Mouse (Mus musculus) NIH3T3 (cell line): ENCODE results near the gene Tmem202.

Experiments used
- DNase-seq: peaks from one replicate; pipeline ENCODE4 v3.0.0-alpha.2; 2012; ENCODE audit warnings: low read depth

Gene Tmem202

GRCm38 (mm10) chr9:59539441-59540137 is at the start of gene Tmem202, which contains the start of gene Hexa:
Tmem202 (minus strand) TSS chr9:59539847.
Hexa (plus strand) TSS chr9:59539540.
- DNase-seq: peak; percentile 94

DNA sequence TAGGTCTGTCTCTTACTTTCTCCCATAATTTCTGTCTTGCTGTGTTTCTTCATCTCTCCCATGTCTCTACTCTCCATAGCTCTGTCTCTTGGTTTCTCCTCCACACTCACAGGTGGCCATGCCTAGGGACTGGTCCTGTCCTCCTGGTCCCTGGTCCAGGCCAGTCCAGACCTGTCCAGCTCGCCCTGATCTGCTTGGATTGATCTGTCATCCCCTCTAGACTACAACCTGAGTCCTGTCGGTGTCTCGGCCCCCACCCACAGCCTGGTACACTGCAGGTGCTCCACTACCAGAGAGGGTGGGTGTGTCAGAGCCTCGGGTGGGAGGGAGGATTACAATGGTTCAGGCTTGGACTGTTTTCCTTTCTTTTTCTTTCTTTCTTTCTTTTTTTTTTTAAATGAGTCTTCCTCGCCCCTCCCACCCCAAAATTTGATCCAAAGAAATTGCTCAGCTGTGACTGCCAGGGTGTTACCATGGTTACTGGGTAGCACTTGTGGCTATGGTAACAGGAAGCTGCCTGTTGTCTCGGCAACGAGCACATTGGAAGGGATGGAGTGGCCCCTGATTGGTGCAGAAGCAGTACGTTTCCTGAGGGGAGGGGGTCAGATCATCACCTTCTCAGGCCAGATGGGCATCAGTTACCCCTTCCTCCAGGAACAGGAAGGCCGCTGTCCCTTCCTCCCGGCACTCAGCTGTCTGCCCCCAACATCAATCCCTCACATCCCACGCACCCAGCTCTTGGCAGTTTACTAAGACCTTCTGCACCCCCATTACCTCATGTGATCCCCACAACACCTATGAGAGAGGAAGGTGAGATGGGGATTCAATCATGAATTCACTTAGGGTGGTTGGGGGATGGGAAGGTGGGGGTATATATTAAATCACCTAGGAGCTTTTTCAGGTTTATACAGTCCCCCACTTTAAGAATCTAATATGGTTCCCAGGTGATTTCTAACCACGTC is 49.3 kb upstream of the Tmem202 start:
- peak; percentile 28 for DNase-seq

DNA sequence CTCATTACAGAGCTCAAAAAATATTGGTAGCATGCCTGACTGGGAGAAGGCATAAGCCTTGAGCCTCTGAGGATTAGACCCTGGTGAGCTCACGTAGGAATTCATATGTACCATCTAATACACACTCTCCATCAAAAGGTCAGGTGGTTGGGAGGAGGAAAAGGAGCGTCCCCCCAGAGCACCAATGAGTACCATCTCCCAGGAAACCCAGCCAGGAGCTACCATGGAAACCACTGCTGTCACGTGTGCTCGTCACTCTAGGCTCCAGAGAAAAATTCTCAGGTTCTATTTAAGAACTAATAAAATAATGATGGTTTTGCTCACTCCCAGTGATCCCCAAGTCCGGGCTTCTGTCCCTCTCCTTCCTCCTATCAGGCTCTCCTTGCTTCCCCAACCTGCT is 48.6 kb upstream of the Tmem202 start:
- no peak for DNase-seq

GRCm38 (mm10) chr9:59584871-59585308 is 45.2 kb upstream of the Tmem202 start:
- peak; percentile 90 for DNase-seq

DNA sequence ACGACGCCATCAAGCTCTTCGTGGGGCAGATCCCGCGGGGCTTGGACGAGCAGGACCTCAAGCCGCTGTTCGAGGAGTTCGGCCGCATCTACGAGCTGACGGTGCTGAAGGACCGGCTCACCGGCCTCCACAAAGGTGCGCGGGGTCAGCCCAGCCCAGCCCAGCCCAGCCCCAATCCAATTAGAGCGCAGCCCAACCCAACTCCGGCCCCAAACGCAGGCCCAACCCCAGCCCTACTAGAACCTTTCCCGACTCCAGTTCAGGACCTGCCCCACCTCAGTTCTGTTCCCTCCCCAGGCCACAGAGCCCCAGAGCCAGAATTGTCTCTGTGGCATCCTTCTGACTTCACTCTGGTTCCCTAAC is 38.8 kb upstream of the Tmem202 start:
- DNase-seq: no peak

DNA sequence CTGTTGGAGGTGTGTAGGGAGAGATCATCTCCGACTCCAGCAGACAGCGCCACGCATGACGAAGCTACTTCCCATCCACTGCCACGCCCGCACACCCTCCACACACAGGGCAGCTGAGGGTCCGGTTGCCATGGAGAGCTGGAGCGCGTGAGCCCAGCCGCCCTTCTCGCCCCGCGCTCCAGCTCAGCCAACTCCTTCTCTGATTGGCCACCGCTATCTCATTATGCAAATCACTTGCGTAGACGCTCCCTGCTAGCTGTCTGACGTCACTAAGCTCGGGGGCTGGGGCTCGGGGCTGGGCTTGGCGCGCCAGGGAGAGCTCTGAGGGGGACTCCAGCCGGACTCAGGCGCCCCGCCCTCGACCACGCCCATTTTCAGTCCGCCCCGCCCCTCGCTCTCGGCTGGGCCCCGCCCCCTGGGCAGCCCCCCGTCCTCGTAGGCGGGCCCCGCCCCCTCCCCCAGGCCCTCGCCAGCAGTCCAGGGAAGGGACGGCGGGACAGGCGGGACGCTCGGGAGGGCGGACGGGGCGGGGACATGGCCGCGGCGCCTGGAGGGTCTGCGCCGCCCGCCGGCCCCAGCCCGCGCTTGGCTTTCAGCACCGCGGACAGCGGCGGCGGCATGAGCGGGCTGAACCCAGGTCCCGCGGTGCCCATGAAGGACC is 38.3 kb upstream of the Tmem202 start, which contains the start of gene Celf6:
Celf6 (plus strand) TSS at position 74 of the 661 bp plus-strand sequence.
- peak; percentile 56 for DNase-seq

DNA sequence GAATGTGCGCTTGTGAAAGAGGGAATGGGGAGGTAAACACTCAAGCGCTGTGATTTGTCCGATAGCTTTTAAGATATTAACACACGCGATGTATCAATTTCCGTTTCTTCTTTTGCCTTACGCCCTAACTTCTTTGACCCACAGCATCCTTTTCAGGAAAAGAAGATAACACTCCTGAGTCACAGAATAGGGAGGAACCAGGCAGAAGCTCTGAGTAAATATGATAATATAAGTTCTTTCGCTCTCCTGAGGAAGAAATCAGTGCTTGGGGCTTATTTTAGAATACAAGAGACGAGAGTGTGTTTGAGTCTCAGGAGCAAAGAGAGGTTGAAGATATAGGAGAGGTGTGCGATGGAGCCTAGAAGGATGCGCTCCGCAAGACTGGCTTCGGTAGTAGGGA is 37.8 kb upstream of the Tmem202 start:
- no peak for DNase-seq

DNA sequence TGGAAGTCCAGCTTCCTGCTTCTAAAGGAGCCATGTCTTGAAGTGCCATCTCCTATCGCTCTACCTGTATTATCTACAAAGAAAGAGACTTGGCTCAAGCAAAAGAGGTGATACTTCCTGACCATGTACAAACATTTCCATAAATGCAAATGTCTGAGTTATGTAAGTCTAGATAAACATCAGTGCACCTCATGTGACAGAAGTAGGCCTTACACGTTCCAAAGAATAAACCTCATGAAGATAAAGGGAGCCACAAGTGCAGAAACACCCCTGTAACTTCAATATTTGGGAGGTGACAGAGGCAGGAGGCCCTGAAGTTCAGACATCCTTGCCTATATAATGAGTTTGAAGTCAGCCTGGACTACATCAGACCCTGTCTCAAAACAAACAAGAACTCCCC is 32.2 kb upstream of the Tmem202 start:
- no peak for DNase-seq

DNA sequence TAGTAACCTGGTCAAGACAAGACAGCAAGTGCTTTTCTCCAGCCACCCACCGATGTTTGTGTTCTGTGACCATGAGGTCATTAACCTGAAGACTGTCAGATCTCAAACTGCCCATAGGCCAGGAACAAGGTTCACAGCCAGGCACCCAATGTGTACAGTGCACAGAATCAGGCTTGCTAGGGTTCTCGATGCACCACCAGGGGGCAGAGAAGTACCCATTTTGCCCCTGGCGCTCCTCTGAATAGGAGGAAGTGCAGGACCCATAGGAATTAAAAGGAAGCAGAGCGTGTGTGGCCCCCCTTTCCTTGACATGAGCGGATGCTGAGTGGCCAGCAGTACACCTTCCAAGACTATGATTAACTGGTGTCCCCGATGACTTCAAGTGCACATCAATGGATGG is 27.5 kb upstream of the Tmem202 start:
- peak; percentile 76 for DNase-seq

GRCm38 (mm10) chr9:59565600-59565999 is 26.0 kb upstream of the Tmem202 start:
- peak; percentile 86 for DNase-seq

GRCm38 (mm10) chr9:59553719-59554118 is 14.1 kb upstream of the Tmem202 start:
- no peak for DNase-seq

GRCm38 (mm10) chr9:59552610-59553009 is 13.0 kb upstream of the Tmem202 start:
- no peak for DNase-seq

GRCm38 (mm10) chr9:59551620-59552031 is 12.0 kb upstream of the Tmem202 start:
- no peak for DNase-seq

- no peak for DNase-seq
Measured at GRCm38 (mm10) chr9:59551017-59551416, 11.4 kb upstream of the Tmem202 start.

GRCm38 (mm10) chr9:59550077-59550476 is 10.4 kb upstream of the Tmem202 start:
- no peak for DNase-seq

DNA sequence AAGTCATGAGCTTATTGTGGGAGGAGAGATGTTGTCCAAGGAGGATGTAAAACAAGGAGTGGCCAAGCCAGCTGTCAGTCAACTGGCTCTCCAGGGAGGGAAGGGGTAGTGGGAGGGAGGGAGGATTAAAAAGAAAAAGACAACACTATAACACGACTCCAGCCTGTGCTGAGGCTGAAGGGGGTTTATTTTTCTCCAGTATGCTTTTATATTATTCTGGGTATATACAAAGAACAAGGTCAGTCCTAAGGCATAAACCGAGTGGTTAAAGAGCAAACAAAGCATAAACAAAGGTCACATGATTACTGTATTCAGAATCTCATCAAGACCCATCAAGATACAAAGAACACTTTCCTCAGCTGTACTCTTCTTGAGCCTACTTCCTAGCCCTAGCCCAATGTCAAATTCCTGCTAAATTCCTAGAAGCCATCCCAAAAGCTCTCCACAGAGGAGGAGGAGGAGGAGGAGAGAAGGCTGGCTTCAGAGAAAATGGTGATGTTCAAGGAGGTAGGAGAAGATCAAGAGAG is 9.4 kb upstream of the Tmem202 start:
- DNase-seq: peak; percentile 4

DNA sequence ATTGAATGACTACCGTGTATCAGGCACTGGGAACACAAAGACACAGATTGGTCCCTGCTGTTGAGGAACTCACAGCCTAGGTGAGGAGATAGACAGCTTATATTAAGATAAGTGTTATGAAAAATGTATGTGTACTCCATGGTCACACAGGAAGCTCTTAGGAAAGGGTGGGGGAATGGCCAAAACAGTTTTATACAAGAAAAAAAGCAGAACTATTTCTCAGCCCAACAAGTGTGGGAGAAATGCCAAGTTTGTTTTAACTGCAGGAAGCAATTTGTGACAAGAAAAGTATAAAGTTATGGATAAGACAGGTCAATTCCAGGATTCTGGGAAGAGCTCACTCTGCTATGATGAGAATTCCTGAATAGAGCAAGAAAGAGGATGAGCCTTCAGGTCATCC is 8.2 kb upstream of the Tmem202 start:
- DNase-seq: no peak

GRCm38 (mm10) chr9:59544739-59545138 is 5.1 kb upstream of the Tmem202 start:
- no peak for DNase-seq

DNA sequence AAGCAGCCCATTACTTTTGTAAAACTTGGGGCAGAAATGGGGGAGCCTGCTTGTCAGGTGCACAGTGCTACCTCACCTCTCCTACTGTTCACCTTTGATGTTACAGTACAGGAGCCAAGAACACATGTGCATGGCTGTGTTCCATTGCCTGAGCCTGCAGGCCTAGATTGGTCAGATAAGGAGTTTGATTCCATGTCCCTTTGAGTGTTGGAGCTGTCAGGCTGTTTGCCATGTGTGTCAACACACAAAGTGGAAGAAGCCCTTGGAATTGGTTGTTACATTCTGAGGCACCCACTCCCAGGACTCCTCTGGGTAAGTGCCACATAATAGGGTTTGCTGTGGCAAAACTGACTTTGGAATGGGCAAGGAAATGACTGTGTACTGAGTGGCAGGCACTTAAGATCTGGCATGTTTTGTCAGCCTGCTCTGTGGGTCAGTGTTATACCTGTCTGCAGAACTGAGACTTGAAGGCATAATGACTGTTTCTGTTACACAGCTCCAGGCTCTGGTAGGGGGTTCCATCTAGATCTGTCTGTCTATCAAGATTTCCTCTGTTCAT is 3.2 kb upstream of the Tmem202 start:
- no peak for DNase-seq

DNA sequence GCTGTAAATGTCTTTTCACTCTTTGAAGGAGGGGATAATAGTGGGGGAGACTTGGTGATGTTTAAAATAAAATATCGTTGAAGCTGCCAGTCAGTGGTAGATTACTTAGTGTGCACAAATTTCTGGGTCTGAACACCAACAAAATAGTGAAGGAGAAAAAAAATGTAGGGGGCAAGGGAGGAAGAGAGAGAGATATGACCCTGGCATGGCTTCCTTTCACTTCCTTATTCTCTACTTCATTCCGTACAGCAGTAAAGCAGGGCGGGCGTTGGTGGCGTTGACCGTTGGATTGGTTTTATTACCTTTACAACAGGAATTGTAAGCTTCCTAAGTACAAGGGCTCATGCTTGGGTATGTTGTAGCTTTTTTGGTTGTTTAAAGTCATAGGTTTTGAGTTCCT is 2.0 kb upstream of the Tmem202 start:
- no peak for DNase-seq

DNA sequence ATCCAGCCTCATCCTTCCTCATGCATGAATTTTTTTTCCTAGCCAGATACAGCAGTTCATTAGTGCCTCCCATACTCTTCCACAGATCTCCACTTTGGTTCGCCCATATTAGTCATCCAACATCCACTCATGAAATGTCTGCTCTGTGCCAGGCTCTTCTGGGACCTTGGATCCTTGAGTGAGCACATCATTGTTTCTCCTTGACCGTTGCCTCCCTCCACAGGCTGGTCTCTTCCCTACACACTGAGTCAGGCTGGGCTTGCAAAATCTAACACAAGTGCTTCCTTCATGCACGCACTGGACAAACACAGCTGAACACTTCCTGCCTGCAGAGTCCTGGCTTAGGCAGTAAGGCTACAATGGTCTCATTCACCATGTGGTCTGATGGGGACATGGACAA is 2.0 kb downstream of the Tmem202 start:
- peak; percentile 89 for DNase-seq

DNA sequence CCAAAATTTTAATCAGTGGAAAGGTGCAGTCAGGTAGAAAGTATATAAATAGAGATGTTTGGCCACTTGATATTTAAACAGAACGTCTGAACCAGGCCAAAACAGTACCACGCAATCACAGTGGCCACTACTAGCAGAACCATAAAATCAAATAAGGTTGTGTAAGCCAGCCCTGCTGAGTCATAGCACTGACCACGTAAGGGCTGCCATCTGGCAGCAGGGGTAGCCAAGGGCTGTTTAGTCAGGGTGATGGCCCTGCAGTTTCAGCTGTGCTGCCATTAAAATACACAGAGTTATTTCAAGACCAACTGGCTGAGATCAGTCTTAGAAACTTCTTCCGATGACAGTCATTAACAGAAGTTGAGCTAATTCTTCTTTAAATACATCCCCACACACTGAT is 5.8 kb downstream of the Tmem202 start:
- DNase-seq: peak; percentile 91
